Comparison of ENCODE assay signal across 8 mouse cellular contexts in the genomic region with DNA sequence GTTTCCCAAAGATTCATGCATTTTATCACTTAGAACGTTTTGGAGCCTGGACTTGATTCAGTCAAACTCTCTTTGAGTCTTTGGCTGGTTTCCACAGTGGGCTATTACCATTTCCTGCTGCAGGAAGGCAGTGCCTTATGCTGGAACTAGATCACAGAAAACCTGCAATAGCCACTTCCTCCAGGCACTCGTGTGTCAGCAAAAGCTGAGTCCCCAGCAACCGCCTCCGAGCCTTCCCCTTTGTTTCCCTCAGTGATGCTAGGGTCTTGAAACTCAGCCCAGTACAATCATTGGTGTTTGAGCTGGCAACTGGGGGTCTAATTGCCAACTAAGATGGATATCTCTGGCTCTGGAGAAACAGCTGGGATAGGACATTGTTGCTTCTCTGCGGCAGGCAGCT.
DNase-seq lines count a peak whose midpoint lies in the region; ATAC-seq and TF ChIP-seq lines count a peak whose summit lies in the region.

No protein-coding gene starts in this region.

- 0 out of 2 replicates have a peak overlapping the region, but pooled peaks have one; percentile 26 for H3K9ac ChIP-seq in limb, embryonic 14.5 days (ENCODE audit: low read depth, low read length, severe bottlenecking)
- H3K9ac ChIP-seq in midbrain, postnatal 0 days (replicated peaks; ENCODE audit: low read length, poor library complexity, severe bottlenecking) = no peak overlapping the region

- H3K27me3 ChIP-seq in limb, embryonic 14.5 days (ENCODE audit: control insufficient read depth, insufficient read depth, low read length) = no peaks in the 10 kb centered on the region
- no peaks in the 10 kb centered on the region for H3K27me3 ChIP-seq in midbrain, postnatal 0 days (ENCODE audit: insufficient read depth, low read length)

- peak overlapping the region; percentile 27; the same call in 1 of the 2 replicates for H3K4me2 ChIP-seq in limb, embryonic 14.5 days (replicated peaks; ENCODE audit: low read depth, low read length, severe bottlenecking)
- no peak overlapping the region for H3K4me2 ChIP-seq in midbrain, postnatal 0 days (ENCODE audit: low read depth, low read length, poor library complexity, severe bottlenecking)

- H3K27ac ChIP-seq in limb, embryonic 14.5 days (replicated peaks; ENCODE audit: low read depth, low read length) = peak overlapping the region; percentile 74
- no peak overlapping the region for H3K27ac ChIP-seq in midbrain, postnatal 0 days (ENCODE audit: low read depth, low read length)

- H3K36me3 ChIP-seq in limb, embryonic 14.5 days (ENCODE audit: control insufficient read depth, insufficient read depth, low read length) = no peaks in the 10 kb centered on the region
- no peaks in the 10 kb centered on the region for H3K36me3 ChIP-seq in midbrain, postnatal 0 days (ENCODE audit: insufficient read depth, low read length)

- peaks cover 37% of the 10 kb centered on the region for H3K4me1 ChIP-seq in limb, embryonic 14.5 days (ENCODE audit: control insufficient read depth, insufficient read depth, low read length)
- H3K4me1 ChIP-seq in midbrain, postnatal 0 days (ENCODE audit: insufficient read depth, low read length) = peaks cover 4% of the 10 kb centered on the region; the same call in 1 of the 2 replicates

- peak; percentile 28 for DNase-seq in embryo, embryonic 10.5 days (ENCODE audit: low spot score)
- DNase-seq in embryo, embryonic 9.5 days (ENCODE audit: extremely low spot score) = no peak
- DNase-seq in spleen, postnatal 36 days (ENCODE audit: low spot score in 2 of 2) = peak; percentile 43 to 47
- no peak for DNase-seq in spleen, postnatal 4 days (ENCODE audit: low spot score in 2 of 2)
- peak; percentile 75 for DNase-seq in limb, embryonic 14.5 days (ENCODE audit: low spot score)
- peak; percentile 74 for DNase-seq in midbrain, postnatal 0 days (ENCODE audit: low spot score)
- DNase-seq in cerebellum, adult 9-10 months = no peak
- DNase-seq in cerebellum, adult 11-12 months = no peak

- 23% methylated on average over 5 of the region's 5 CpGs for WGBS in limb, embryonic 14.5 days
- WGBS in midbrain, postnatal 0 days = 32% methylated on average over 5 of the region's 5 CpGs

- no peak for TF ChIP-seq POLR2A in limb, embryonic 14.5 days (IDR thresholded peaks at IDR 0.05; ENCODE audit: borderline replicate concordance, extremely low read depth, insufficient read depth, insufficient read length)

- 0 out of 2 replicates have a peak overlapping the region, but pooled peaks have one; percentile 9 for H3K4me3 ChIP-seq in limb, embryonic 14.5 days (replicated peaks; ENCODE audit: low read length)
- no peak overlapping the region for H3K4me3 ChIP-seq in midbrain, postnatal 0 days (ENCODE audit: low read depth, low read length)

- ATAC-seq in limb, embryonic 14.5 days (ENCODE audit: low FRiP score, low read depth) = peak; percentile 58
- ATAC-seq in midbrain, postnatal 0 days (ENCODE audit: low FRiP score) = no peak; the same call in 1 of the 2 replicates

- H3K9me3 ChIP-seq in limb, embryonic 14.5 days (ENCODE audit: control insufficient read depth, low read length) = no peaks in the 10 kb centered on the region
- H3K9me3 ChIP-seq in midbrain, postnatal 0 days (ENCODE audit: low read length) = no peaks in the 10 kb centered on the region

- TF ChIP-seq CTCF in midbrain, postnatal 0 days (IDR thresholded peaks at IDR 0.05) = no peak

Comparison
In these comparisons a context has a peak if more than half of its experiments do, and no peak if none do; other contexts are left out.
1. DNase-seq: peak in embryo, embryonic 10.5 days (single experiment), spleen, postnatal 36 days (2 of 2), limb, embryonic 14.5 days (single experiment) and midbrain, postnatal 0 days (single experiment); none in embryo, embryonic 9.5 days (single experiment), spleen, postnatal 4 days (0 of 2), cerebellum, adult 9-10 months (single experiment) and cerebellum, adult 11-12 months (single experiment).